ENCODE assay signal across 8 mouse cellular contexts in the genomic region with DNA sequence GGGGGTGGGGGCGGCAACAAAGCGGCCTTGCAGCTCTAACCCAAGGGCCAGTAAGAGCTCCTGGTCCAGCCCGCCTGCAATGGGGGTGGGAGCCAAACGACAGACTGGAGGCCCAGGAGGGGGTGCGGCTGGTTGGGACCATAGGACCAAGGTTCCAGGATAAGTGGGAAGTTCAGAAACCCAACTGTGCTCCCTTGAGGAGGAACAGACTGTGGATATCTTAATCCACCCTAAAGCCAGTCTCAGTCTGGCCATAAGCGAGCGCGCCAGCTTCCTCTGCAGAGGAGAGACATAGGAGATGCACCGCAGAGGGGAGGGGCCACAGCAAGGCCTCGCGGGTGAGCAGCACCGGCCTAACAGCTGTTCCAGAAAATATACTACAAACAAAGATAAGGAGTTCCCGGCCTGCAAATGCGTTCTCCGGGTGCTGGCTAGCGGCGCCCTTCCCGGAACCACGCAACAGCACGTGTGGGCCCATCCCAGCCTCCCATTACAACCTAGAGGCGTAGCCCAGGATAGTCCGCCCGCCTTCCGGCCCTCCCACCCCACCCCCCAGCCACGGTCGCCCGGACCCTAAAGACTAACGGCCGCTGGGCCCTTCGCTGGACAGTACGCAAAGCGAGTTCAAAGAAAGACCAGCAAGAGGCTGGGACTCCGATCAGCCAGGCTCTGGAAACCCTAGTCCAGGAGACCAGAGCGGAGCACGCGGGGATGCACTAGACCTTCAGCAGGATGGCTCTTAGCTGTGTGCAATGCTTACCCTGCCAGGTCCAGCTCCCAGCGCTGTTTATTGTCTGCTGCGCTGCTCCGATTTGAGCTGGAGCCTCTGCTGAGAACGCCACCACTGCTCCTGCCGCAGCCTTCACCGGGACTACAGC. TPM values are rescaled to one million over a fixed set of nuclear protein-coding genes. Genes with fewer than 3 reads are reported as not detected.
DNase-seq lines count a peak whose midpoint lies in the region; ATAC-seq and TF ChIP-seq lines count a peak whose summit lies in the region.

No protein-coding gene starts in this region.

- peak overlapping the region; percentile 65 for H3K9ac ChIP-seq in midbrain, postnatal 0 days (replicated peaks; ENCODE audit: low read length, poor library complexity, severe bottlenecking)
- peak overlapping the region; percentile 56 for H3K9ac ChIP-seq in stomach, postnatal 0 days (ENCODE audit: low read length)

- no peaks in the 10 kb centered on the region for H3K27me3 ChIP-seq in midbrain, postnatal 0 days (ENCODE audit: insufficient read depth, low read length)
- H3K27me3 ChIP-seq in stomach, postnatal 0 days (ENCODE audit: control insufficient read depth, insufficient read depth, low read length): no peaks in the 10 kb centered on the region

- no peaks in the 10 kb centered on the region for H3K9me3 ChIP-seq in midbrain, postnatal 0 days (ENCODE audit: low read length)
- no peaks in the 10 kb centered on the region for H3K9me3 ChIP-seq in stomach, postnatal 0 days (ENCODE audit: control insufficient read depth, low read length)

- ATAC-seq in midbrain, postnatal 0 days (ENCODE audit: low FRiP score): peak; percentile 84
- ATAC-seq in stomach, postnatal 0 days (ENCODE audit: low FRiP score, low TSS enrichment): peak; percentile 81

- 0 out of 2 replicates have a peak, but pooled peaks cover 5% of the 10 kb centered on the region for H3K4me1 ChIP-seq in midbrain, postnatal 0 days (ENCODE audit: insufficient read depth, low read length)
- H3K4me1 ChIP-seq in stomach, postnatal 0 days (replicated peaks; ENCODE audit: control insufficient read depth, insufficient read depth): no peaks in the 10 kb centered on the region

- DNase-seq in 416B (ENCODE audit: low read depth): peak; percentile 79
- peak; percentile 66 for DNase-seq in adipocyte (ENCODE audit: low spot score)
- DNase-seq in embryo, embryonic 11.5 days (ENCODE audit: low read depth, low spot score): peak; percentile 26
- DNase-seq in heart, adult 18-20 months: peak; percentile 58 to 72
- DNase-seq in kidney, adult 8-10 months: peak; percentile 5 to 38
- peak; percentile 63 for DNase-seq in liver
- peak; percentile 53 for DNase-seq in midbrain, postnatal 0 days (ENCODE audit: low spot score)
- DNase-seq in stomach, postnatal 0 days (ENCODE audit: low spot score): peak; percentile 68

- no peak for TF ChIP-seq CTCF in midbrain, postnatal 0 days (IDR thresholded peaks at IDR 0.05)
- TF ChIP-seq CTCF in stomach, postnatal 0 days (IDR thresholded peaks at IDR 0.05; ENCODE audit: low read depth): no peak

- H3K36me3 ChIP-seq in midbrain, postnatal 0 days (ENCODE audit: insufficient read depth, low read length): no peaks in the 10 kb centered on the region
- no peaks in the 10 kb centered on the region for H3K36me3 ChIP-seq in stomach, postnatal 0 days (ENCODE audit: control insufficient read depth, insufficient read depth, low read length)

- peak overlapping the region; percentile 75 for H3K27ac ChIP-seq in midbrain, postnatal 0 days (ENCODE audit: low read depth, low read length)
- H3K27ac ChIP-seq in stomach, postnatal 0 days (replicated peaks): peak overlapping the region; percentile 92

- peak overlapping the region; percentile 54 for H3K4me2 ChIP-seq in midbrain, postnatal 0 days (ENCODE audit: low read depth, low read length, poor library complexity, severe bottlenecking)
- peak overlapping the region; percentile 57 for H3K4me2 ChIP-seq in stomach, postnatal 0 days (replicated peaks; ENCODE audit: low read depth)

- TF ChIP-seq EP300 in stomach, postnatal 0 days (optimal IDR thresholded peaks at IDR 0.05): no peak

- WGBS in midbrain, postnatal 0 days: 20% methylated on average over 33 of the region's 42 CpGs
- WGBS in stomach, postnatal 0 days: 25% methylated on average over 37 of the region's 42 CpGs

- H3K4me3 ChIP-seq in midbrain, postnatal 0 days (ENCODE audit: low read depth, low read length): peak overlapping the region; percentile 50
- peak overlapping the region; percentile 56 for H3K4me3 ChIP-seq in stomach, postnatal 0 days (ENCODE audit: low read depth, low read length)

RNA-seq across cellular contexts. Expression of a gene that starts 0.5 kb away (rescaled TPM):
- total RNA-seq in heart, adult 18-20 months (2021): 1 to 10 TPM; 2.5 to 3.6 TPM
- 19.3 and 23.6 TPM in 2 replicates for total RNA-seq in midbrain, postnatal 0 days (2014; rRNA removed)
- 12.0 and 13.4 TPM in 2 replicates for polyA plus RNA-seq in midbrain, postnatal 0 days (2015; fragmentation: Nextera tagmentation; extraction: Ambion mirVana)
- polyA plus RNA-seq in stomach, postnatal 0 days (2015; fragmentation: Nextera tagmentation; extraction: Ambion mirVana): 6.8 and 6.9 TPM in 2 replicates

Comparison
In these comparisons a context has a peak if more than half of its experiments do, and no peak if none do; other contexts are left out.
1. Peak in every context shown above with its lines: DNase-seq, ATAC-seq, H3K4me3 ChIP-seq and H3K27ac ChIP-seq.
2. DNase-seq: peak in every context shown above with its lines; median percentile 79 in 416B; 68 in stomach, postnatal 0 days; 66 in adipocyte; 65 in heart, adult 18-20 months; 63 in liver; 53 in midbrain, postnatal 0 days; 26 in embryo, embryonic 11.5 days; 22 in kidney, adult 8-10 months.